Mouse (Mus musculus) embryonic facial prominence, embryonic 14.5 days (tissue): ENCODE results near the gene Lonp2. TPM values are rescaled to one million over a fixed set of nuclear protein-coding genes. Genes with fewer than 3 reads are reported as not detected.
A peak's percentile ranks its signal among the peaks of the same experiment; 100 is the strongest.

ENCODE experiments used
- ATAC-seq: fragments of 200-750 bp; cut with Nextera tagmentation; 2 replicates; pipeline ENCODE4 v1.8.0; 2017; ENCODE audit warnings: low read depth, moderate number of reproducible peaks, moderate TSS enrichment
- DNase-seq: peaks from one replicate; pipeline ENCODE4 v3.0.0-alpha.2; 2015; ENCODE audit warnings: low spot score
- H3K27ac ChIP-seq: fragments of 300-500 bp; sonication (generic); replicated peaks from 2 replicates; pipeline ENCODE4 v1.5.1; 2014; ENCODE audit warnings: low read depth, mild to moderate bottlenecking, low read length, moderate library complexity
- H3K27me3 ChIP-seq: fragments of 300-500 bp; sonication (generic); replicated peaks from 2 replicates; pipeline ENCODE4 v1.6.1; 2014; ENCODE audit warnings: low read length; ENCODE audit not compliant: control insufficient read depth, insufficient read depth
- H3K36me3 ChIP-seq: fragments of 300-500 bp; sonication (generic); 2 replicates; pipeline ENCODE4 v1.6.1; 2014; ENCODE audit warnings: low read length, mixed read lengths; ENCODE audit not compliant: control insufficient read depth, insufficient read depth
- H3K4me1 ChIP-seq: fragments of 300-500 bp; sonication (generic); 2 replicates; pipeline ENCODE4 v1.6.1; 2014; ENCODE audit warnings: antibody characterized with exemption, low read length; ENCODE audit not compliant: control insufficient read depth, insufficient read depth
- H3K4me2 ChIP-seq: fragments of 300-500 bp; sonication (generic); 2 replicates; pipeline ENCODE4 v1.6.1; 2014; ENCODE audit warnings: low read depth, mild to moderate bottlenecking, low read length, moderate library complexity, mixed read lengths
- H3K4me3 ChIP-seq: fragments of 300-500 bp; sonication (generic); 2 replicates; pipeline ENCODE4 v1.5.1; 2014; ENCODE audit warnings: low read depth, mild to moderate bottlenecking, low read length
- H3K9ac ChIP-seq: fragments of 300-500 bp; sonication (generic); 2 replicates; pipeline ENCODE4 v1.6.1; 2014; ENCODE audit warnings: low read depth, mild to moderate bottlenecking, low read length, moderate library complexity, mixed read lengths
- H3K9me3 ChIP-seq: fragments of 300-500 bp; sonication (generic); 2 replicates; pipeline ENCODE4 v1.6.1; 2016; ENCODE audit warnings: low read length; ENCODE audit not compliant: control insufficient read depth
- WGBS: fragments of 180-500 bp; shearing (Covaris S2); extraction: QIAGEN DNeasy Blood & Tissue Kit; methylation state at CpG from one replicate; pipeline ENCODE4 v1.1.7; 2014; 5-methylcytosine and 5-hydroxymethylcytosine counted together
- polyA plus RNA-seq: library from polyadenylated mRNA; unstranded; fragments of >200 nt; fragmentation: Nextera tagmentation; extraction: Ambion mirVana; gene quantifications from 2 replicates; pipeline ENCODE4 v1.2.1, GENCODE M21; 2014

Gene Lonp2
- polyA plus RNA-seq, 1 experiment from 2014 or later: 55.7 TPM

- no peak overlapping the region for H3K27ac ChIP-seq
- no peaks in the 10 kb centered on the region for H3K36me3 ChIP-seq
- no peak for DNase-seq
- ATAC-seq: no peak
- no peaks in the 10 kb centered on the region for H3K27me3 ChIP-seq
- no peaks in the 10 kb centered on the region for H3K9me3 ChIP-seq
- WGBS: 67% methylated on average over 3 of the region's 3 CpGs
- no peaks in the 10 kb centered on the region for H3K4me1 ChIP-seq
- H3K4me2 ChIP-seq: no peak overlapping the region
- no peak overlapping the region for H3K4me3 ChIP-seq
- H3K9ac ChIP-seq: no peak overlapping the region
Measured at GRCm38 (mm10) chr8:86604676-86605075, 19.2 kb upstream of the Lonp2 start.

DNA sequence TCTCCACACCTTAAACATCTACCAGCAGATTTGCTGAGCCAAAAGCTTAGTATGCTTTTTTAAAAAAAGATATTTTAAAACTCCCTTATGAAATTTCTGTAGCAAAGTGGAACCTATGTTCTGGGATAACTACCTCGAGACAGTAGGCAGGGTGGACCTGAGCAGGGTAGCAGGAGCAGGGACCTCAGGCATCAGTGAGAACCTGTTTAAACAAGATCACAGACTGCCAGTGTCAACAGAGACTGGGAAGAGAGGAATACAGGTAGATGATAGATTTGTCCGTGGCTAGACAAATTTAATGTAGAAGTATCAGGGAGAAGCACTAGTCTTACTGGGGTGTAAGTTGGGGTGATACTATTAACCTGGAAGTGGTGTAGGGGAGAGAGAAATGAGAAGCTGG, 10.0 kb upstream of the Lonp2 start:
- DNase-seq (no peak), ATAC-seq (0 out of 2 replicates have a peak, but pooled peaks have one; percentile 62)
- H3K4me3 ChIP-seq: no peak overlapping the region
- H3K27me3 ChIP-seq: no peaks in the 10 kb centered on the region
- H3K36me3 ChIP-seq: no peaks in the 10 kb centered on the region
- H3K9ac ChIP-seq: no peak overlapping the region
- 72% methylated on average over 2 of the region's 2 CpGs for WGBS
- H3K4me1 ChIP-seq: no peaks in the 10 kb centered on the region
- no peaks in the 10 kb centered on the region for H3K9me3 ChIP-seq
- H3K27ac ChIP-seq: no peak overlapping the region
- no peak overlapping the region for H3K4me2 ChIP-seq

DNA sequence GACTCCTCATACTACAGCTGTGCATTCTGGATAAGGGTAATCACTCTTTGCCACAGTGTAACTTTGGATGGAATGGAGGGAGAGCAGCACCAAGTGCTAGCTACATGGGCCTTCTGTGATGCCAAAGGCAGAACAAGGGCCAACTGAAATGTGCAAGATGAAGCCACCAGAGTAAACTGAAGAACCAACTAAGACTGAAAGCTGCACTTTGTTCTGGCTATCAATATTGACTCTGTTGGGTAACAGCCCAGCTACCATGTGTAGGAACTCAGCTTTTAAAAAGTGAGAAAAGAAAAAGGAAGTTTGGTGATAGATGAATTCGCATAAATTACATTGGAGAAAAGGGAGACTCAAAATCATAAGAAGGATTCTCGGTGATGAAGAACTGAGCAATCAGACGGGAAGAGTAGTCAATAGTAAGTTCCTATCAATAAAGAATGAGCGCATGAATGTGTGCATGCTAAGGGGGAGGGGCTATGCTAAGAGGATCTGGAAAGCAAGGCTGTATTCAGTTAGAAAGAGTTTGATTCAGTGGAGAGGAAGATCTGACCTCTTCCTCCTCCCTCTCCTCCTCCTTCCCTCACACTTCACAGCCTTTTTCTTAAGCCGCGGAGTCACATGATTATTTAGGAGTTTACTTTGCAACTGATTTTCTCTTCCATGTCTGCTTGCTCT, 8.6 kb upstream of the Lonp2 start:
- Histone ChIP-seq H3K4me2 (no peak overlapping the region), H3K4me1 (no peaks in the 10 kb centered on the region), H3K9ac (no peak overlapping the region), H3K27ac (no peak overlapping the region), H3K27me3 (no peaks in the 10 kb centered on the region), H3K36me3 (no peaks in the 10 kb centered on the region), H3K9me3 (no peaks in the 10 kb centered on the region), H3K4me3 (no peak overlapping the region)
- DNase-seq (no peak), ATAC-seq (no peak)
- 80% methylated on average over 6 of the region's 6 CpGs for whole genome bisulfite sequencing

- H3K4me3 ChIP-seq: no peak overlapping the region
- no peaks in the 10 kb centered on the region for H3K27me3 ChIP-seq
- 72% methylated on average over 7 of the region's 7 CpGs for WGBS
- no peaks in the 10 kb centered on the region for H3K9me3 ChIP-seq
- no peak overlapping the region for H3K9ac ChIP-seq
- H3K4me2 ChIP-seq: no peak overlapping the region
- no peaks in the 10 kb centered on the region for H3K36me3 ChIP-seq
- no peak overlapping the region for H3K27ac ChIP-seq
- H3K4me1 ChIP-seq: no peaks in the 10 kb centered on the region
- ATAC-seq: no peak
- DNase-seq: no peak
Measured at GRCm38 (mm10) chr8:86617759-86618387, 6.0 kb upstream of the Lonp2 start.

DNA sequence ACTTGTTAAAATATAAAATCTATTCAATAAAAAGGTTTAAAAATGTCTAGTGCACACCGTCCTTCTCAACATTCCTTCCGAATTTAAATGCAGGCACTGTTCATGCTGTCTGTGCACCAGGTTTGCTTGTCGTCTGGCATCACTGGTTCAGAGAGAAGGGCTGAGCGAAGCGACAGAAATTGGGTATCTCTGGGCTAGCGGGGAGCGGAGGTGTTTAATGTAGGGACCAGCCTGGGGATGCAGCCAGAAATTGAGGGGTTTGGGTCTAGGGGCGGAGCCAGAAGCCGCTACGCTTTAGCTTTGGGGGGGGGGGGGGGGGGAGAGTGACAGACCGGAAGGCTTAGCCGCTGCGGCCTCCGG, 312 bp upstream of the Lonp2 start:
- Histone ChIP-seq H3K4me2 (peak overlapping the region; percentile 68), H3K27me3 (no peaks in the 10 kb centered on the region), H3K9ac (peak overlapping the region; percentile 79), H3K4me1 (peaks cover 10% of the 10 kb centered on the region), H3K9me3 (no peaks in the 10 kb centered on the region), H3K36me3 (no peaks in the 10 kb centered on the region), H3K27ac (peak overlapping the region; percentile 59), H3K4me3 (peak overlapping the region; percentile 83)
- 2% methylated on average over 10 of the region's 14 CpGs for WGBS
- DNase-seq (no peak), ATAC-seq (no peak; the same call in 1 of the 2 replicates)

DNA sequence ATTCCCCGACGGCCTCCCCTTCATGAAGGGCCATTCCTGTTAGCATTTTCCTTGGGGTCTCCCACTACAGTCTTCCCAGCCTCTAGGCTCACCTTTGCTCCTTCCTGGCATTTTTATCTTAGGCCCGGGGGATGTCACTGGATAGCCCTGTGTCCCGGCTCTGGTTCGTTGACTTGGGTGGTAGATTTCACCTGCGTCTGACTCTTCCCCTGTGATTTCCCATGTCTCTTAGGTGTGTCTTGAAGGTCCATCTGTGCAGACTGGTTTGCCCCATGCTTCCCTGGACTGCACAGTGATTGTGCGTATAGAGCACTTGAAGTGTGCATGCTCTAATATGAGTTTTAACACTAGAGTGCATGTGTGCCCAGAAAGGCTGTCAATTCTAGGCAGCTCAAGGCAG, 1.1 kb downstream of the Lonp2 start:
- 41% methylated on average over 7 of the region's 7 CpGs for WGBS
- peak overlapping the region; percentile 83 for H3K4me3 ChIP-seq
- DNase-seq (no peak), ATAC-seq (no peak)
- no peak overlapping the region for H3K27ac ChIP-seq
- peak overlapping the region; percentile 79 for H3K9ac ChIP-seq
- peak overlapping the region; percentile 68 for H3K4me2 ChIP-seq
- H3K36me3 ChIP-seq: no peaks in the 10 kb centered on the region
- no peaks in the 10 kb centered on the region for H3K9me3 ChIP-seq
- peaks cover 10% of the 10 kb centered on the region for H3K4me1 ChIP-seq
- H3K27me3 ChIP-seq: no peaks in the 10 kb centered on the region

- Histone ChIP-seq H3K27me3 (no peaks in the 10 kb centered on the region), H3K27ac (no peak overlapping the region), H3K9me3 (no peaks in the 10 kb centered on the region), H3K9ac (no peak overlapping the region), H3K36me3 (peaks cover 20% of the 10 kb centered on the region), H3K4me3 (no peak overlapping the region), H3K4me1 (peaks cover 5% of the 10 kb centered on the region), H3K4me2 (no peak overlapping the region)
- ATAC-seq (no peak), DNase-seq (no peak)
- 87% methylated on average over 5 of the region's 5 CpGs for WGBS
Measured at GRCm38 (mm10) chr8:86630212-86630611, 6.4 kb downstream of the Lonp2 start.

GRCm38 (mm10) chr8:86631395-86631794, 7.6 kb downstream of the Lonp2 start:
- DNase-seq: no peak
- Histone ChIP-seq H3K9me3 (no peaks in the 10 kb centered on the region), H3K36me3 (peaks cover 30% of the 10 kb centered on the region), H3K4me1 (no peaks in the 10 kb centered on the region), H3K27me3 (no peaks in the 10 kb centered on the region), H3K9ac (no peak overlapping the region), H3K4me2 (no peak overlapping the region), H3K4me3 (no peak overlapping the region), H3K27ac (no peak overlapping the region)
- 77% methylated on average over 4 of the region's 4 CpGs for WGBS
- no peak for ATAC-seq

DNA sequence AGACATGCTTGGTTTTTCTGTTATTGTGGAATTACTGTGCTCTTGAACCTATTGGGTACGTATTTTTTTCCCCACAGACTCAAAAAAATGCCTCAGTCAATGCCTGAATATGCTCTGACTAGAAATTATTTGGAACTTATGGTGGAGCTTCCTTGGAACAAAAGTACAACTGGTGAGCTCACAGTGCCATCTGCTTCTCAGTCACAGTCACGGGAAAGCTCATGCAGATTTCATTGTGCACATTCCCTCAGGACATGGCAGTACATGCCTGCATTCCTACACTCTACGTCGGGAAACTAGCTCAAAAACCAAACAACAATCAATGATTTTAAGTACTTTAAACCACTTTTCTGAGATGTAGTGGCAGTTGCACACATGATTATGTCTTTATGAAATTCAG, 14.0 kb downstream of the Lonp2 start:
- no peaks in the 10 kb centered on the region for H3K27me3 ChIP-seq
- no peak overlapping the region for H3K4me3 ChIP-seq
- DNase-seq (no peak), ATAC-seq (no peak)
- peaks cover 73% of the 10 kb centered on the region for H3K36me3 ChIP-seq
- H3K4me1 ChIP-seq: no peaks in the 10 kb centered on the region
- H3K4me2 ChIP-seq: no peak overlapping the region
- H3K9me3 ChIP-seq: no peaks in the 10 kb centered on the region
- H3K9ac ChIP-seq: no peak overlapping the region
- 79% methylated on average over 4 of the region's 4 CpGs for WGBS
- H3K27ac ChIP-seq: no peak overlapping the region
